Mouse (Mus musculus) heart, postnatal 4 days (tissue): Measurements from ENCODE around the gene Mif. TPM values are rescaled to one million over a fixed set of nuclear protein-coding genes. Genes with fewer than 3 reads are reported as not detected.
"Not testable (repeated sequence)": the region's sequence is repeated elsewhere in the genome, so short reads cannot be mapped to it uniquely, and the experiment has no call there.

Experiments
- DNase-seq: peaks from one replicate; pipeline ENCODE4 v3.0.0; 2021
- total RNA-seq, 2 experiments: library from RNA; stranded (reverse); gene quantifications; 2 replicates each; pipeline ENCODE4 v1.2.3; 2021

Gene Mif
- total RNA-seq, 2 experiments from 2014 or later = 422 to 490 TPM

GRCm38 (mm10) chr10:75872915-75873542 is 13.0 kb upstream of the Mif start:
- peak; percentile 83 for DNase-seq

DNA sequence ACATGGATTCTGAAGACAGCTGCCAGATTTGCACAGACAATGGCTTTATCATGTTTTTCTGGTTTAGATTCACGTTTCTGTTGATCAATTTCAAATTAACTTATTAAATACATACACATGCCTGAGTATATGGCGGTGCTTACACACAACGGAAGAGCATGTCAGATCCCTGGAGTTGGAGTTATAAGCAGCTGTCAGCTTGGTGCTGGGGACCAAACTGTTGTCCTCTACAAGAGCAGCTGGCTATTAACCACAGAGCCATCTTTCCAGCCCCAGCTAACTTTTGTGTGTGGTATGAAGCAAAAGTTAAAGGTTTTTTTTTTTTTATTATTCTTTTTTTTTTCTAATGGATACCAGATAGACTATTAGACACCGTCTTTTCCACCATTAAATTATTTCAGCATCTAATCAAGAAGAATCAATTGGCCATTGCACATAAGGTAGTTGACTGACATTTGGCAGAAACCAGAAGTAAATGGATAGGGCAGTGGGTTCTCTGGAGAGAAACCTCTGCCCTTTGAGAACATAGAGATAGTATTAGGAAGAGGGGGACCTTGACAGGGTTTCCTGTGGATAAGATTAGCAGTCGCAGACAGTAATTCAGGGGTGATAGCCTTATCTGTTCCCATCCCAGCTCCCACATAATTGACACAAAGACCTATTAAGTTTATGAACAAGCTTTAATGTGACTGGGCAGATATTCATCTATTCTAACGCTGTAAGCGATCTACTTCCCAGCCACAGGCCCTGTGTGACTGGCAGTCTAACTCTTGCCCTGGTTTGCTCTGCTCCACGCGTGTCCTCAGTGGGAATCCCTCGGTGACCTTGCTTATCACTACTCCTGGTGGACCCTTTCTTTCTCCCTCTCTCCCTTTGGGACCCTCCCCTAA is 12.2 kb upstream of the Mif start:
- DNase-seq = no peak

DNA sequence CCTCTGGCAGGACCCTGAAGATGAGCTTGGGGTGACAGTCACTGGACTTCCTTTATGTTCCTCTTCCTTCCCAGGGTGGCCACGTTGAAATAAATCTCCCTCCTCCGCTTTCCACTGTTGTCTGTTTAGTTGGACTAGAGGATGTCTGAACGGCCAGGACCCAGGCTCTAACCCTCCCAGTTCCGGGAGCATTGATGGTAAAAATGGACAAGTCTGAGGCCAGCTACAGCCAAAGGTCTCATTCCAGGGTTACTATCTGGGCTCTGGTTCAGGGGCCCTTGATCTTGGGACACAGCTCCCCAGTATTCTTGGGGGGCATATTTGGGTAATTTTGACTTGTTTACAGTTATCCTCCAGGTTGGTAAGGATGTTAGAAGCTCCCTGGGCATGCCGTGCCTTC is 1.5 kb upstream of the Mif start:
- DNase-seq = no peak

- DNase-seq = peak; percentile 69
Measured at GRCm38 (mm10) chr10:75860746-75861145, 706 bp upstream of the Mif start.

GRCm38 (mm10) chr10:75859107-75859746 is 813 bp downstream of the Mif start:
- DNase-seq = peak; percentile 34

DNA sequence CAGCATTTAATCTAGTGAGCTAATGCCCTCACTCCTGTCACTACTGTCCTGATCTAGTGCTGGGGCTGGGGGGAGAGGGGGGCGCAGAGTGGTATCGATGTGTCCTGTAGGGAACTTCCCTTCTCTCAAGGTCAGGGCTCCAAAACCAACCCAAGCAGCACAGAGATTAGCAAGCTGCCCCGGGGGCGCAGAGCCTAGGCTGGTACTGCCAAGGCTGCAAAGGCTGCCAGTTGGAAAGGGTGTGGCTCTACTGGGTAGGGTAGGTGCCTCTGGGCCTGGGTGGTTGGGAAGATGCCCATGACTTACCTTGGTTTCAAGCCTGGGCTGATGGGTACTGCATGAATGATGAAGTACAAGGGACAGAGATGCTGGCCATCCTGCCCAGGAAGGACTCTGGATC is 2.4 kb downstream of the Mif start:
- no peak for DNase-seq

DNA sequence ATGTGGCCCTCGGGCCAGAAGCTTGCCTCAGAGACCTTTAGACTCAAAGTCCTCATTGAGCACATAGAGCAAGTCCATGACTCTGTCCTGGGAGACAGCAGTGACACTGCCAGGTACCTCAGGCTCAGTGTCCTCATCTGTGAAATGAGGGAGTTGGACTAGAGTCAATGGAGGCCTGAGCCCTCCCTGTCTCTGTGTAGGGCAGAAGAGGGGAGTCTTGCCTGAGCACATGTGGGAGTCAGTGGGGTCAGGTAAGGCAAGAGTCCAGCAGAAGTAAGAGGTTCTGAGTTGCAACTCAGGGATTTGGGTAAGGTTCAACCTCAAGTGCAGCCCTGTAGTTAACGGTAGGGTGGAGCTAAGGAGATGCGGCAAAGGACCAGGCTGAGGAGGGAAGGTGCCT is 3.1 kb downstream of the Mif start:
- no peak for DNase-seq

DNA sequence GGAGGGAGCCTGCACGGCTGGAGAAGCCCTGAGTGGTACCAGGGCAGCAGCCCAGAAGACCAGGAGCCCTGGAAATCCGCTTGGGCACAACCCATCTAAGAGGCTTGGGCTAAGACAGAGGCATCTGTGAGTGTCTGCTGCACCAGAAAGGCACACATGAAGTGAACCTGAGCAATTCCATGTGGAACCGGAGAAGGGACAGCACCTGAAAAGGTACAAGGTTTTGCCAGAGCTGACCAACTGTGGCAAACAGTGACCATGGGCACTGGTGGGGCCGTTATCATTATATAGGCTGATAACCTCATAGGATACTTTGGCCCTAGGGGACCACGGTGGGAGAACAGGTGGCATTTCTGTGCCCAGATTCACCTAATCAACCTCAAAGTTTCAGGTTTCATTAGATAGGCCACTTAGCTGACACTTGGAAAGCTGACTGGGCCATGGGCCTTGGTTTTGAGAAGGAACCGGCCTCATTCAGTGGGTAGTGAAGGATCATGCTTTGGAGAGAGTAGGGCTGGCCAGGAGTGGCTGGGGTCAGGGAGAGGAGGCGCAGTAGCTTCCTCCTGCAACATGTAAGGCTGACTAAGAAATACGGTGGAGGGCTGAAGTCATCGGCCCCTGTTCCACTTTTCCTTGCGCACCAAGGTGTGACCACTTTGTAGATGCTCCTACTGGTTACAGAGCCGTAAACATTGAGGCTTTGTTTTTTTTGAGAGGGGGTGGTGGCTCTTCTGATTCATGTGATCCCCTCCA is 3.7 kb downstream of the Mif start:
- no peak for DNase-seq

DNA sequence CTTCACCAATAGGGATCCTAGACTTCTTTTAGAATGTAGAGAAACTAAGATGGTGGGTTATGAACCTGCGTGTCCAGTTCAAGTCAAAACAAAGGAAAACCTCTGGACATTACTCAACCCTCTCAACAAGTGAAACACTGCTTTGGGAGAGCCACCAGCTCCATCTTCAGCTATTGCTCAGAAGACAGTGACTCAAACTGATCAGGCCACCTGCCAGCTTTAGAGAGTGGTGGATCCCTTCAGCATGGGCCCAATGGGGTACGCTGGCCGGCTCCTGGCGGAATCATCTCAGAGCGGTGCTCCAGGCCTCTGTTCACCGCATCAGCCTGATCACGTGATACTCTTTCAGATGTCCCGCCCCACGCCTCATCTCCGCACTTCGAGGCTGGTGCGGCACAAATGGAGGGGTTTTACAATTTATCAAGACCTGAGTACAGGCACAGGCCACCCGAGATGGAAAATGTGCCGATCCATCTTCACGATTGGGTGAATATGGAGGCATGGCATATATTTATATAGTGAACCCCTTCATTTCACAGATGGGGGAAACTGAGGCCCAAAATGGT is 4.5 kb downstream of the Mif start:
- DNase-seq = no peak

DNA sequence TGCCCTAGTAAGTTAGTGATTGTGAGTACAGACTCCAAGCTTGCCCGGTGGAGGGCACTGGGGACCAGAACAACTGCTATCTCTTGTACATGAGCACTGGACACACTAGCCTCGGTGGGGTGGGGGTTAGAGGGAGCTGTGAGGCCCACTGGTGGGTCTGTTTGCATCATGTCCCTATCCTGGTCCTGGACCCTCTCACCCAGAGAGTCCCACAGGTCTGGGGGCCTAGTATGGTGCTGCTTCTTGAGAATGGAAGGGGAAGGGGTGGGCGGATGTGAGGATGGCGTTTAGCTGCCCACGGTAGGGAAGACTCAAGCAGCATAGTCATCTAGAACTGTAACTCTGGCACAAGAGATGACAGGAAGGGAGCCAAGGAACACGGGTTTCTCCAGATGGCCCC is 5.2 kb downstream of the Mif start:
- DNase-seq = no peak

DNA sequence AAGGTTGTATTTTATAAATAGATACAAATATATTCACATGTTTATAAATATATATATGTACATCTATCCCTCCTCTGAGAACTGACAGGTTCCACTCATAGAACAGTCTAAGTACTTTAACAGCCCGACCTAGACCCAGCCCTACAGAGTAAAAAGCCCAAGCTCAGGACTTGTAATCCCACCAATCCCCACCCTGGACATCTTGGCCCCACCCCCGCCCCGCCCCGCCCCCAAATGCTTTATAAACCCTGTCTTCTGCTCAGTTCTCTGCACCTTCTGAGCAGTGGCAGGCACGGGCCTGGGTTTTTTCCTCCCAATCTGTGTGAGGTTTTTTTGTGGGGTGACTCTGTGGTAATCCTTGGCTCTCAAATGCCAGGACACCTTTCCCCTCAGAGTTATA is 5.9 kb downstream of the Mif start:
- no peak for DNase-seq

GRCm38 (mm10) chr10:75853452-75853851 is 6.6 kb downstream of the Mif start:
- DNase-seq = peak; percentile 89

- DNase-seq = no peak
Measured at GRCm38 (mm10) chr10:75852539-75853125, 7.4 kb downstream of the Mif start.

GRCm38 (mm10) chr10:75851681-75852080 is 8.4 kb downstream of the Mif start:
- no peak for DNase-seq

GRCm38 (mm10) chr10:75851076-75851475 is 9.0 kb downstream of the Mif start:
- DNase-seq = no peak

DNA sequence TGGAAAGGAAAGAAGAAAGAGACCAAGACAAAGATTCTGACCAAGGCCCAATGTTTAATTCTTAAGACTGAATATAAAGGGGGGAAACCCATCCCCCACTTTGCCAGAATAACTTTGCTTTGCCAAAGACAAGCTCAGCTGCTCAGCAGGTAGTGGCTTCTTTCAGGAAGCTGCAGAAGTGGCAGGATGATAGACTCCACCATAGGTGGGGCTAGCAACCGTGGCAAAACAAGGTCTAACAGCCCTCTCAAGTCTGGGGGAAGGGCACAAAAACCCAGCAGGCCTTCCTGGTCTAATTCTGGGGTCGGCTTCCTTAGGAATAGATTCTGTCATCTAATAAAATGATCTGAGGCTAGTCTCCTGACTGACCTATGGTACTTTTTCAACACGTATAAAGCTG is 11.7 kb downstream of the Mif start:
- DNase-seq = no peak

GRCm38 (mm10) chr10:75845306-75845930 is 14.6 kb downstream of the Mif start:
- no peak for DNase-seq

DNA sequence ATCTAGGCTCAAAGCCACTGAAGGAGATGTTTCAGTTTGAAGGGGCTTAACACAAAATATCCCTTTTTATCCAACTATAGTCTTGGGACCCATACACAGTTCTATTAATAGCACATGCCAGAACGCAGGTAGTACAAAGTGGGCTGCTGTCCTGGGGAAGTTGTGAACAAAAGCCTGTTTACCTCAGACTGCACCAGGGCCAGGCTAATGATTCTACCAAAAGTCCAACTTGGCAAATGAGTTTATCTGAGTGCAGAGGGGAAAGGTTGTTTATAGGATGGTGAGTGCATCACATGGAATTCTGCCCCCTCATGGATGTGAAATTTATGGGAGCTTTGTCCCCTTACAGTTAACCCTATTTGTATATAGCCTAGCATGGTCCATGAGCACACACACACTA is 15.2 kb downstream of the Mif start:
- no peak for DNase-seq

DNA sequence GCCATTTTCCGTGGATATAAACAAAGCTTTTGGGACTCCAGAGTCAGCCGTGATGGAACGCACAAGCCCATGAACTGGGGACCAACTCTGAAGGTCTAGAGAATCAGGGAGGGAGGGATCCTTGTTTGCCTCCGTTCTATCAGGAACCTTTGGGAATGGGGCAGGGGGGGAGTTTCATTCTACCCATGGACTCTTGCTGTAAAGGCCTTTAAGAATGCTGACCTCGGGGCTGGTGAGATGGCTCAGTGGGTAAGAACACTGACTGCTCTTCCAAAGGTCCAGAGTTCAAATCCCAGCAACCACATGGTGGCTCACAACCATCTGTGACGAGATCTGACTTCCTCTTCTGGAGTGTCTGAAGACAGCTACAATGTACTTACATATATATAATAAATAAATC is 16.1 kb downstream of the Mif start:
- not testable (repeated sequence) for DNase-seq

- DNase-seq = no peak
Measured at GRCm38 (mm10) chr10:75839092-75839491, 20.9 kb downstream of the Mif start.

- DNase-seq = peak; percentile 95
Measured at GRCm38 (mm10) chr10:75837248-75837759, 22.7 kb downstream of the Mif start, which contains the start of gene Gstt2. Gene Gstt2, minus strand, starts transcription at chr10:75837424.
